Mouse (Mus musculus): ENCODE data around the gene Pde7b. TPM values are rescaled to one million over a fixed set of nuclear protein-coding genes. Genes with fewer than 3 reads are reported as not detected.
"Not testable (repeated sequence)": the region's sequence is repeated elsewhere in the genome, so short reads cannot be mapped to it uniquely, and the experiment has no call there.

Pde7b gene
- total RNA-seq, 2 experiments from 2014 or later = 13.2 to 14.4 TPM

DNA sequence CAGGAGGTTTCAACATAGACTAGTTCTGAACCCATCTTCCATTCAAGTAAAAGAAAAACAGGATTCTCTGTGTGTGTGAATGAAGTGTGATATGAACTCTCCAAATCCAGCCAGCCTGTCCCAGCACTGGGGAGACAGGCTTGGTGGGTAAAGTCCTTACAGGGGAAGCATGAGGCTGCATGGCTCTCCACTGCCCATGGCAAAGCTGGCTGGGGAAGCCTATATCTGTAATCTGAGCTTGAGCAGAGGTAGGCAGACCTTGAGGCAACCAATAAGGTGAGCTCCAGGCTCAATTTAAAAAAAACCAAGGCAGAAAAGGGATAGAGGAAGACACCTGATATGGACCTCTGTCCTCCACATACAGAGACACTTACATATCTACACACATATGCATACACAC is 173.5 kb downstream of the Pde7b start:
- no peak for DNase-seq (ENCODE audit: low spot score in 2 of 2)

DNA sequence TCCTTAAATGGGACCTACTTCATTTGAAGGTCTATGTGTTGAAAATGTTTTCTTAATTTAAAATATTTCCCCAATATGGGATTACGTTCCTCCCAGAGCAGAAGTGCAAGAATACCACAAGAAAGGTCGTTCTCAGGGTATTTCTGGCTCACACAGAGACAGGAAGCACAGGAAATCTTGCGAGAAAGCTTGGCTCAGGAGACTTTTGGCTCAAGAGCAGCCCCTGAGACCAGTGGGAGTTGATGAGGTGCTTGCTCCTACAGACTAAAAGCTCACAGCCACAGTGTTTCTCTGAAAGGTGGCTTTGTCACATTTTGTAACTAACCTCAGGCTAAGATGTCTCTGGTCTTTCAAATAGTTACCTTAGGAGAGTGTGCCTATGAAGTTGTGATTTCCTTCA is 174.1 kb downstream of the Pde7b start:
- no peak for DNase-seq (ENCODE audit: low spot score in 2 of 2)

GRCm38 (mm10) chr10:20550161-20550560 is 174.7 kb downstream of the Pde7b start:
- no peak for DNase-seq (ENCODE audit: low spot score in 2 of 2)

DNA sequence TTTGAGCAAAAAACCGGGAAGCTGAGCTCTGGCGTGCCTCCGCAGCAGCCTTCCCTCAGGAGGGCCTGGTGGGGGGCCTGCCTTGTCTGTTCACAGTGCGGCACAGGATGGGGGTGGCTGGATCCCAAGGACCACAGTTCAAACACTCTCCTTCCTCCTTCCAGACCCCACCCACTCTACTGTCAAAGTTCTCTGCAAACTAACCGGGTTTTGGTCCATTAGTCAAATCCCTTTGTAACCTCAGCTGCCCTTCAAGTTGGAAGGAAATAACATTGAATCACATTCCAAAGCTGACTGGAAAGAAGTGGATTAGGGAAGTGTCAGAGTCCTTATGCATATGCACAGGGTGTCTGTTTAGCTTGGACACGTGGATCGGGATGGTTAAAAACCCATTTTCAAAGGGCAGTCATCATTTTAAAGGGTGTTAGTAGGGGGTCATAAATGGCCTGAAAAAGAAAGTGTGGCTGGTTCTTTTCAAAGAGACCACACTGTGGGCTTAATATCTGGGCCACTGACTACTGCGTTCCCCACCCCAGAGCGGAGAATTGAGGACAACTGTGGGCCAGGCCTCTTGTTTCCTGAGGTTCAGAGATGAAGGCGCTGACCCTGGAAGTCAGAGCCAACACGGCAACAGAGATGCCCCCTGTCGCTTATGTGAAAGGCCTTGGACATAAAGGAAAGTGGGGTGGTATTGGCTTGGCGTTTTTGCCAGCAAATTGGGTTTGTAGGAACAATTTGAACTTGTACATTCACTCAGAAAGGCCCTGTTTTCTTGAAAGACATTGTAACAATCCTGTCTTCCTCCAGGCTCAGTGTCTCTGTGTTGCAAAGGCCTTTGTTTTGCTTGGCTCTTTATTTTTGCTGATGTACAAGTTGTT is 175.8 kb downstream of the Pde7b start:
- no peak for DNase-seq (ENCODE audit: low spot score in 2 of 2)

GRCm38 (mm10) chr10:20547951-20548551 is 176.8 kb downstream of the Pde7b start:
- peak in 1 of 2 experiments; percentile 14 for DNase-seq (ENCODE audit: low spot score in 2 of 2)

GRCm38 (mm10) chr10:20543121-20543520 is 181.8 kb downstream of the Pde7b start:
- no peak for DNase-seq (ENCODE audit: low spot score in 2 of 2)

- DNase-seq (ENCODE audit: low spot score in 2 of 2) = no peak
Measured at GRCm38 (mm10) chr10:20533811-20534210, 191.1 kb downstream of the Pde7b start.

DNA sequence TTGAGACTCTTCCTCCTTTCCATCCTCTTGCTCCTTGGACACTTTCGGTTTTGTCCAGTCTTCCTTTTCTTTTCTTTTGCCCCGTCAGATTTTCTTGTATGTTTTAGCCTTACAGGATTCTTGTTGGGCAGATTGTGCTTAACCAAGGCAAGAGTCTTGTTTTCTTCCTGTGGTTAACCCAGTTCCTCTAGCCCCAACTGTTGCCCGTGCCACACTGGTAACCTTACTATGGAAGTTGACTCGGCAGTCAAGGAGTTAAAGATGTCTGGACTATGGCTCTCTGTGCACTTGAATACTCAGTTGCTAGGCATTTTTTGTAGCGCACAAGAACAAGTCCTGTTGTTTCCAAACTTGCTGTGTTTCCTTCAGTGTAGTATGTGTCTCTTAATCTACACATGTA is 193.0 kb downstream of the Pde7b start:
- DNase-seq (ENCODE audit: low spot score in 2 of 2) = no peak

- DNase-seq (ENCODE audit: low spot score in 2 of 2) = no peak
Measured at GRCm38 (mm10) chr10:20528544-20529411, 196.1 kb downstream of the Pde7b start.

GRCm38 (mm10) chr10:20527737-20528136 is 197.1 kb downstream of the Pde7b start:
- no peak for DNase-seq (ENCODE audit: low spot score in 2 of 2)

GRCm38 (mm10) chr10:20518529-20518889 is 206.4 kb downstream of the Pde7b start:
- DNase-seq (ENCODE audit: low spot score in 2 of 2) = no peak

DNA sequence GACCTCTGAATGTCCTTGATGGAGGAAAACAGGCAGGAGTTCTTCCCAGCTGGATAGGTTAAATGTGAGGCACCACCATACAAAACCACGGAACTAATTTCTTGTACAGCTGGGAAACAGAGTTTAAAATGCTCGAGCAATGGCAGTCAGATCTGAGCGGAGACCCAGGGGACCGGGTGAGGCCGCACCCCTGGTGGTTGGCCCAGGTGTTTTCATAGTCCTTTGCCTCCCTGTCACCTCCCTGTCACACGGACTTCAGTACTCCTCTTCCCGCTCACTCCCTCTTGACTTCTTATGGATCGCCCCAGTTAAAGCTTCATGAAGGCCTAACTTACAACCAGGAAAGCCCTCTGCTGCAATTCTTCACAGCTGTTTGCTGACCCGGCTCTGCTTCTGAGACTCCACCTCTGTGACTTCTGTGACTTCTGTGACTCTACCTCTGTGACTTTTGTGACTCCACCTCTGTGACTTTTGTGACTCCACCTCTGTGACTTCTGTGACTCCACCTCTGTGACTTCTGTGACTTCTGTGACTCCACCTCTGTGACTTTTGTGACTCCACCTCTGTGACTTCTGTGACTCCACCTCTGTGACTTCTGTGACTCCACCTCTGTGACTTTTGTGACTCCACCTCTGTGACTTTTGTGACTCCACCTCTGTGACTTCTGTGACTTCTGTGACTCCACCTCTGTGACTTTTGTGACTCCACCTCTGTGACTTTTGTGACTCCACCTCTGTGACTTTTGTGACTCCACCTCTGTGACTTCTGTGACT is 206.9 kb downstream of the Pde7b start:
- not testable (repeated sequence) for DNase-seq (ENCODE audit: low spot score in 2 of 2)

DNA sequence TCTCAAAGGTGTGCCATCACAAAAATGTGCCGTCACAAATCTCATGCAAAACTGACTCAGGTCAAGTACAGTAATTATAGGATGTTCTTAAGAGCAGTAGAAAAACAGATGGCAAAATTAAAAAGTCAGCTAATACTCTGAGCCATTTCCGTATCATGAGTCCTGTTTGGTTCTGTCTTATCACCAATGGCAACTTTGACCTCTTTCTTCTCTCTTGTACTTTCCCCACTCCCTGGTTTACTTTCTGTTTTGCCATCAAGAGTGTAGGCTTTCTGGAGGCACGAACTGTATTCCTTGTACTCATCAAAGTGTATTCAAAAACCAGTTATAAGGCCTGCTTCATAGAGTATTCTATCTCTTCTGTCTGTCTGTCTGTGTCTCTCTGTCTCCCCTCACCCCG is 211.0 kb downstream of the Pde7b start:
- no peak for DNase-seq (ENCODE audit: low spot score in 2 of 2)

- no peak for DNase-seq (ENCODE audit: low spot score in 2 of 2)
Measured at GRCm38 (mm10) chr10:20513461-20513860, 211.4 kb downstream of the Pde7b start.

GRCm38 (mm10) chr10:20509819-20510218 is 215.1 kb downstream of the Pde7b start:
- DNase-seq (ENCODE audit: low spot score in 2 of 2) = no peak

DNA sequence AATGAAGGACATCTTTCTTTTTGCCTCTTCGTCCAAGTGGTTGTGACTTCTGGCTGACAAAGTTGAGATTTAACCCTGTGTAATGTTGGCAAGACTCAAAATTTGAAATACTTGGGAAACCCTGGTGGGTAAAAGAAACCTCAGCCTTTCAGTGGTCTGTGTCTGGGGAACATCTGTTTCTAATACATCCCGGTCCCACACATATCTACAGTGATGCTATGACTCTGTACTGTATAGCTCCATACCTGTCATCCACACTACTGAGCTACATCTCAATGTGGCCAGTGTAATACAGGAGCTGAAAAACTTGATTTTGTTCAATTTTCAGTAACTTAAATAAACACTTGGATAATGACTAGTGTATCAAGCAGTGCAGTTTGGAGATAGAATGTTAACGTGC is 216.4 kb downstream of the Pde7b start:
- no peak for DNase-seq (ENCODE audit: low spot score in 2 of 2)

- DNase-seq (ENCODE audit: low spot score in 2 of 2) = no peak
Measured at GRCm38 (mm10) chr10:20507732-20508412, 217.0 kb downstream of the Pde7b start.

DNA sequence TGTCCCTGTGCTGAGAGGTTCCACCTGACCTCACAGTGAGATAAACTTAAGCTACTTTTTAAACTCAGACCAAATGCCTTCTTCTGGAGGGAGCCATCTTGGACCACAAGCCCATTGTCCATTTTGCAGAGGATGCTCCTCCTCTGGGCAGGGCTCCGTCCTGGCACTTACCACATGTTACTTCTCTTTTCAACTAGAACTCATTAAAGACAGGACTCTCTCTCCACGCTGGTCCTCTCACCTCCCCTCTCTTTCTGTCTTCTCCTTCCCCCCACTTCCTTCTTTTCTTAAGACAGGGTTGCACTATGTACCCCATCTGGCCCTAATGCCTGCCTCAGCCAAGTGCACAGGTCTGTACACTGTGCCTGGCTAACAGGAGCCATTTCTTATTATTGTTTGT is 217.8 kb downstream of the Pde7b start:
- no peak for DNase-seq (ENCODE audit: low spot score in 2 of 2)

- DNase-seq (ENCODE audit: low spot score in 2 of 2) = no peak
Measured at GRCm38 (mm10) chr10:20505454-20505853, 219.4 kb downstream of the Pde7b start.

DNA sequence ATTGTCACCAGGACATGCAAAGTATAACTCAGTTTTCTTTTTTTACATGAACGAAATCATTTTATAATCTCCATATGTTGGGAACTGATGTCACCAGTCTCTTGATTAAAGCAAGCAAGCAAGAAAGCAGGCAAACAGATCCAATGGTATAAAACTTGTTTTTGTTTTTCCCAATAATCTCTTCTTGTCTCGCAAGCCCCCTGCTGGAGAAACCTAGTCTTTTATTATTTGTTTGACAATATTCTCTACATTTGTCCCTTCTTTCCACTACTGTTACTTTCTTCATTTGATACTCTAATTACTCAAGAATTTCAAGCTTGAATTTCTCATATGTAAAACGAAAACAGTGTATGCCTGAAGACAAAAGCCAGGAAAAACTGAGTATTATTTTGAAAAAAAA is 220.1 kb downstream of the Pde7b start:
- DNase-seq (ENCODE audit: low spot score in 2 of 2) = no peak

All from adrenal gland, postnatal 4 days (tissue).